Mouse (Mus musculus) thymus, postnatal 25 days (tissue): Measurements from ENCODE around the gene Por.

ENCODE experiments used
- DNase-seq: peaks from one replicate; pipeline ENCODE4 v3.0.0; 2022

Por gene

GRCm38 (mm10) chr5:135703431-135703830 is 33.6 kb downstream of the Por start:
- no peak for DNase-seq

- DNase-seq: no peak
Observed at GRCm38 (mm10) chr5:135705383-135705782, 35.5 kb downstream of the Por start.

GRCm38 (mm10) chr5:135707039-135707438 is 37.2 kb downstream of the Por start:
- no peak for DNase-seq

DNA sequence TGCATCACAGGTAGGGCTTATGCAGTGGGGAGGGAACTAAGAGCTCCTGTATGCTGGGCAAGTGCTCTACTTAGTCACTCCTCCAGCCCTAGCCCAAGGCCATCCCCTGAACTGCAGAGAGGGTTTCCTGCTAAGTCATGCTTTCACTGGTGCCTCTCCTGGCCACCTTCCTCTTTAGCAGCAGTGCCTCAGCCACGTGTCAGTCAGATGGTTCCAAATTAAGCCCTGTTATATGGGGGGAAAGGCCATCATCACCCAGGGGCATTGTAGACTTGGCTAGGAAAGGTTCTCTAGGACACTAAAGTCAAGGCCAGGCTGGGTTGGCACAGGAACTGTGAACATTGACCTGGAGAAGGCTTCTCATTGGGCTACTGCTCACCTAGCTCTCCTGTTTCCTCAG is 38.0 kb downstream of the Por start:
- no peak for DNase-seq

DNA sequence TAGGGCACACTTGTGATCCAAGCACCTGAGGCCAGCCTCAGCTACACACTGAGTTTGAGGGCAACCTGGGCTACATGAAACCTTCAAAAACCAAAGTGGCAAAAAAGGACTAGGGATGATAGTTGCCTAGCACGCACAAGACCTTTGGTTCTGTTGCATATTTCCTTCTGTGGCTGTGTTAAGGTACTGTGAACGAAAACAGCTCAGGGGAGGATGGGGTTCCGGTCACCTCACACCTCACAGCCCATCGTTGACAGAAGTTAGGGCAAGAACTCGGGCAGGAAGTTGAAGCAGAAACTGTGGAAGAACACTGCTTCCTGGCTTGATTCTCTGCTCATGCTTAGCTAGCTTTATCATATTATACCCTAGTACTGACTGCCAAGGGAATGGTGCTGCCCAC is 39.9 kb downstream of the Por start:
- DNase-seq: no peak

DNA sequence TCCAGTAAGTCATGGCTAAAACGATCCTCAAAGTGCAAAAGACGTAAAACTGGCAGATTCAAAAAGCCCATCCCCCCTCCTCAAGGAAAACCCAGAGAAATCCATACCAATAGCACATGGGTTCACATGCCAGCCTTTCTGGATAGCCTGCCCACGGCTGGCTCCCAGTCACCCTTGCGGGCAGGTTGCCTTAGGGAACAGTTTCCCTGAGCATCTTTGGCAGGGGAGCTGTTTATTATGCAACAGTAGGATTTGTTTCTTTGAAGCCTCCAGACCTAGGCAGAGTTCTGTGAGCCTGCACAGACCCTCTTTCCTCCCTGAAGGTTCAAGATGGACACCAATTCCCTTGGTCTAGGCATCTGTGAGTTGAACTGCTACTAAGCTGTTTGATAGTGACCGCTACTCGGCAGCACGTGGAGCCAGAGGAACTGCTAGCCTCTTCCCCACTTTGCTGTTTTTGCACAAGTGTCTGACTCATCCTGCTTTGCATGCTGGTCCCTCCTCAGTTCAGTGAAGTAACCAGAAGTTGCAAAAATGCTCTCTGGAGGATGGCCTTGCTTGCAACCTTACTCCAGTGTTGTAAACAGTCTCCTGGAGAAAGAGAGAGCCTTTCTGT is 40.9 kb downstream of the Por start:
- no peak for DNase-seq

DNA sequence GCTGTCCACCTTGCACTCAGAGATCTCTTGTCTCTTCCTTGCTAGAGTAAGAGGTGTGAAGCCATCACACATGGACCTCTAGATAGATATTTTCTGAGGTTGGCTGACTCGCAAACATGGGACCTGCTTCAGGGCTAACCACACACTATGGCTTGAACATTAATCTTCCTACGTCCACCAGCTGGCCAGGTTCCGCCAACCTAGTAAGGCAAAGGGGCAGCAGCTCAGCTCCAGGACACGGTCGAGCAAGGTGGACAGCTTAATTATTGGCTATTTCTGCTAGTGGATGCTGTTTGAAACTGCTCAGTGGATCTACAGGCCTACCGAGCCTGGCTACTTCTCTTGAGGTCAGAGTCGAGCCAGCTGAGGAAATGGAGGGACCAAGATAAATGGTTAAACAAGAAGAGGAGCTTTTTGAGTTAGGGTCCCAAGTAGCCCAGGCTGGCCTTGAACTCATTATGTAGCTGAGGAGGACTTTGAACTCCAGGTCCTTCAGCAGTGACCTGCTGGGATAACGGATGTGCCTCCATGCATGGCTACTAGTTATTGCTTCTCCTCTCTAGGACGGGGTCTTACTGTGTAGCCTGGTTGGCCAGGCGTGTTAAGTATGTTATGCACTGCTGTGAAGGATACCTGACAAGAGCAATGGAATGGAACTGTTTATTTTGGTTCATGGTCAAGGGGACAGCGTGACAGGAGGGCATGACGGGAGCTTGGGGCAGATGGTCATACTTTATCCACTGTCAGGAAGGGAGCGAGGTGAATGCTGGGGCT is 41.9 kb downstream of the Por start:
- no peak for DNase-seq

DNA sequence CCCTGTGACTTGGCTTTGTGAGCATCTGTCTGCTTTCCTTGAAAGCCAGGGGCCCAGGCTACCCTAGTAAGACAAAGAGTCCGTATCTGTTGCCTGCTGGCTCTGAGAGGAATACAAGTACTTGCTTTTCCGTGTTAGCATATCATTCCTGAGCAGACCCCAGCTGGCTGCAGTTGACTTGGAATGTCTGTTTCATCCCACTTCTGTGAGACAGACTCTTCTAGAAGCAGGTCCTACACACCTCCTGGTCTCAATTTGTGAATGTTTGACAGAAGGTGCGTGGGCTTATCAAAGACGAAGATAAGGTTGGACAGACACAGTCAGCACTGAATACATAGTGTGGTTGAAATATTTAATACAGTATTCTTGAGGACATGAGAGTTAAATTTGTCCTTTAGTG is 43.0 kb downstream of the Por start:
- DNase-seq: no peak

GRCm38 (mm10) chr5:135713441-135714218 is 43.8 kb downstream of the Por start:
- DNase-seq: peak; percentile 66

- DNase-seq: peak; percentile 46
Observed at GRCm38 (mm10) chr5:135715624-135716023, 45.8 kb downstream of the Por start.

DNA sequence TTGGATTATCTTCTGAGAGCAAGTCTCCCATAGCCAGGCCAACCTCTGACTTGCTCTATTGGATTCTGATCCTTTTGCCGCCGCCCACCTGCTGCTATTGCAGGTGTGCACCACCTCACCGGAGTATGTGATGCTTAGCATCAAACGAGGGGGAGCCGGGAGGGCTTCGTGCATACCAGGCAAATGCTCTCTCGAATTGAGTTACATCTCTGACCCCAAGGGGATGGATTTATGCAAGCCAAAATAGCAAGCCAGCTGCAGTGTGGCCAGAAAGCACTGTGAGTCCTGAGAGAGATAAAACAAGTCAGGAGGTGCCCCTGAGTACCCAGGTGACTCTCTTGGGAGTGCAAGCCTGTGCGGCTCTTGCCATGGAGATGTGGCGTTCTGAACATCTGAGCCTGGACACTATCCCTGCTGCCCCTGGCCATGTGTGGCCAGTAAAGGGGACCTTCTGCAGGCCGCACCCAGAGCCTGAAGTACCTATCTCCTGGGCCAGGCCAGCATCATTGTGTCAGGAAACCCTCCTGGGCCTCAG is 49.8 kb downstream of the Por start:
- no peak for DNase-seq

GRCm38 (mm10) chr5:135720121-135720520 is 50.3 kb downstream of the Por start:
- DNase-seq: no peak

DNA sequence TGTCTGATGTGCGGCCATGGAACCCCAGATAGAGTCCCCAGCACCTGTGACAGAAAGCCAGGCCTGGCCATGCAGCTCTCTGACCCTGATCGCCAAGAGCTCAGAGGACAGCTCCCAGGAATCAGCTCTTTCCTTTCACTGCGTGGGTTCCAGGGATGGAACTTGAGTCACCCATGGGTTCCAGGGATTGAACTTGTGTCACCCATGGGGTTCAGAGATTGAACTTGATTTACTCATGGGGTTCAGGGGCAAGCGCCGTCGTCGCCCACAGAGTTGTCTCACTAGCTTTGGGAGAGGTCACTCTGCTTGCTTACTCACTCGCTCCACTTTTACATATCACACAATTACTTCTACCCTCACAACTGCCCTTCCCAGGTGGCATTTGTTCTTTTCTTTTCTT is 51.2 kb downstream of the Por start:
- no peak for DNase-seq

DNA sequence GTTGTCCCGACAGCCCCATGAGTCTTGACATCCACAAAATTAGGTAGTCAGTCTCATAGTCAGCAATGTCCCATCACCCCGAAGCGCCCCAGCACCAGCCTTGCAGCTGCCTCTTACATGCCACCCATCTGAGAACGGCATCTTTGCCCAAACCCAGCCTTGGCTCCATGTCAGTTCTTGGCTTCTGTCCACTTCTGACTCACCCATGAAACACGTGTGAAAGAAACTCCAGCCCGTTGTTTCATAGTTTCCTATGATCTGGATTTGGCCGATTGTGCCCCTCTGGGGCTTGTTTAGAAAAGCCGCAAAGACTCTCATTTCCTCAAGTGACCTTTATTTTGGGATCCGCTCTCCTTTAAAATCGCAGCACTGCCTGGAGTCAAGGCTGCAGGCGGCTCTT is 52.3 kb downstream of the Por start:
- DNase-seq: no peak

DNA sequence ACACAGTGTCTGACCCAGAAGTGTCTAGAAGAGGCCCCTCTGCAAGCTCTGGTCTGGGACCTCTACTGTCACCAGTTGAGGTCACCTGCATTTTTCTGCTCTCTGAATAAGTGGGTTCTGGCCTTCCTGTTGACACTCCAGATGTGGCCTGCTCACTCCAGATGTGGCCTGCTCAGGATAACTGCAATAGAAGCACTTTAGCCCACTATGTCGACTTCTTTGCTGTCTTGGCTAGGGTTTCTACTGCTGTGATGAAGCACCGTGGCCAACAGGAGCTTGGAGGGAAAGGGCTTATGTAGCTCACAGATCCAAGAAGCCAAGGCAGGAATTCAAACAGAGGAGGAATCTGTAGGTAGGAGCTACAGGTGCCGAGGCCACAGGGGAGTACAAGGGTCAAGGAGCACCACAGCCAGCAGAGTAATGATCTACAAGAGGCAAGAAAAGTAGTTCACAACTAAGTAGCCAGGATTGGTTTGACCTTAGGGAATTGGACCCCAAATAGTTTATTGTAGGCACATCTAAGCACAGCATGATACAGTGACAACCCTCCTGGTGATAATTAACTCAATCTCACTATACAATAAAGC is 53.4 kb downstream of the Por start:
- DNase-seq: no peak

GRCm38 (mm10) chr5:135724536-135725322 is 54.9 kb downstream of the Por start:
- no peak for DNase-seq

DNA sequence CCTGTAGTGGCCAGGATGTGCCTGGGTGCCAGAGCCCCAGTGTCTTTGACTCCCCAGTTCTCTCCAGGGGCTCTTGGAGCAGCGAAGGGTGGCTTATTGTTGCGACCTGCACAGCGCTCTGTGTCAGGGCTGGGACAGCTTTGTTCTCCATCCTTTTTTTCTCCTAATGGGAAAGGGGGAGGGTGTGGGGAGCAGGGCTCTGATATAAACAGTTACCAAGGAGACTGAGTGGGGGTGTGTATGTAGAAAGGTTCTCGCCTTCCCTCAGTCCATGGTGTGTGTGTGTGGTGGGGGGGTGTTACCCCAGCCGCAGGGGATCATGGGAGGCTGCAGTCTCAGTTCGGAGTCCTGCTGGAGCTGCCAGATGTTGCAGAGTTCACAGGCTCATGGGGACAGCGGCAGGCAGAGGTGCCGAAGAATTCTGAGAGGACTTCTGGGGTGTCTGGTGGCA is 55.6 kb downstream of the Por start:
- no peak for DNase-seq

DNA sequence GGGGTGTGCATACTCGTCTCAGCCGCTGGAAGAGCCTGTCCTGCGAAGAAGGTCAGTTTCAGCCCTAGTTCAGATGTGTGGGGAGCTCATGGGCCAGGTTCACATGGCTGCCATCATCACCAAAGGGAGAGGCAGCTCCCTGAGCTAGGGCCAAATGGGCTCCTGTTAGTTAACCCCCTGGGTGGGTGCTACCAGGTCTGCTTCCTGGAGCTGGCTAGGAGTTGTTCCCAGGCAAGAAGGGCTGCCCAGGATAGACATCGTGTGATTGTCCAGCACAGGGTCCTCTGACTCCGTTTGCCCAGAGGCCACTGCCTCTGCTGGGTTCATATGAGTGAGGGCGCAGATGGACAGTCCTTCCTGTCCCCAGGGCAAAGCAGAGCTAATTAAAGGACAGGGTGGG is 56.2 kb downstream of the Por start:
- no peak for DNase-seq

DNA sequence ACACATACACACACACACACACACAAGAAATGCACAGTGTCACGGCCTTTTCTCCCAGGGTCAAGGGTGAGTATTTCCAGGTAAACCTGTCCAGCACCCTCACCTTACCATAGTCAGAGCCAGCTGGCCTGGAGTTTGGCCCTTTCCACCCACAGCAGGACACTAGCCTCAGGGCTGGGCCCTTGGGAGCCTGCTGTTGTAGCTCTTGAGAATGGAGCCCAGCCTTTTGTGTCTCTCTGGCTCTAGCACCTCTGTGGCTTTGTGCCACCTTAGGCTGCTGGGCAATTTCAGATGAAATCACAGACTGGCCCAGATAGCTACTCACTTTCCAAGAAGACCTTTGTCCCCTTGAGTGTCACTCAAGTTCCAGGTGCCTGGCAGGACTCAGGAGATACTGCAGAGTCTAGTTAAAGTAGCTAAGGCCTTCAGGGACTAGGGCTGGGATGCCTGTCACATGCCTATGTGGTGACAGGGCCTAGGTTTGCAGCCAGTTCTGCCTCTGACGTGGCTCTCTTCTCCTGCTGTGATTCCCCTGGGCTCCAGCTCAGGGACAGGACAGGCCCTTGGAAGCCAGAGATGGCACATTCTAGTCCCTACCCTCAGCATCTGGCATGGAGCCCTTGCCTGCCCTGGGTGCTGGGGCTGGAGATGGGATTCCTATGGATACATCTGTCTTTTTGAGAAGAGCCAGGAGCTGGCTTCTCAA is 57.0 kb downstream of the Por start:
- DNase-seq: no peak

GRCm38 (mm10) chr5:135727871-135728270 is 58.0 kb downstream of the Por start:
- no peak for DNase-seq

GRCm38 (mm10) chr5:135728361-135728760 is 58.5 kb downstream of the Por start:
- no peak for DNase-seq

DNA sequence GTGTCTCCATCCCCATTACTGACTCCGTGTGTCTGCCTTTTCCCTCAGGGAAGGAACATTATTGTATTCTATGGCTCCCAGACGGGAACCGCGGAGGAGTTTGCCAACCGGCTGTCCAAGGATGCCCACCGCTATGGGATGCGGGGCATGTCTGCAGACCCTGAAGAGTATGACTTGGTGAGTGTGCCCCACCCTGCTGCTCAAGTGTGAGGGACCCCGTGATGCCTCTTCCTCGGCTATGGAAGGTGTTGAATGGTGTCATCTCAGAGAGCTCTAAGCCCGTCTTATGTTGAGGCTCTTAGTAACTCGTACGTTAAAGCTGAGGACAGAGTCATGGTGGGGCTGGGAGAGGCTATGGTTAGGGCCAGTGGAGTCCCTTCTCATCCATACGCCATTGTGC is 59.5 kb downstream of the Por start:
- DNase-seq: no peak
